ENCODE assay signal across 8 mouse cellular contexts in the genomic region with DNA sequence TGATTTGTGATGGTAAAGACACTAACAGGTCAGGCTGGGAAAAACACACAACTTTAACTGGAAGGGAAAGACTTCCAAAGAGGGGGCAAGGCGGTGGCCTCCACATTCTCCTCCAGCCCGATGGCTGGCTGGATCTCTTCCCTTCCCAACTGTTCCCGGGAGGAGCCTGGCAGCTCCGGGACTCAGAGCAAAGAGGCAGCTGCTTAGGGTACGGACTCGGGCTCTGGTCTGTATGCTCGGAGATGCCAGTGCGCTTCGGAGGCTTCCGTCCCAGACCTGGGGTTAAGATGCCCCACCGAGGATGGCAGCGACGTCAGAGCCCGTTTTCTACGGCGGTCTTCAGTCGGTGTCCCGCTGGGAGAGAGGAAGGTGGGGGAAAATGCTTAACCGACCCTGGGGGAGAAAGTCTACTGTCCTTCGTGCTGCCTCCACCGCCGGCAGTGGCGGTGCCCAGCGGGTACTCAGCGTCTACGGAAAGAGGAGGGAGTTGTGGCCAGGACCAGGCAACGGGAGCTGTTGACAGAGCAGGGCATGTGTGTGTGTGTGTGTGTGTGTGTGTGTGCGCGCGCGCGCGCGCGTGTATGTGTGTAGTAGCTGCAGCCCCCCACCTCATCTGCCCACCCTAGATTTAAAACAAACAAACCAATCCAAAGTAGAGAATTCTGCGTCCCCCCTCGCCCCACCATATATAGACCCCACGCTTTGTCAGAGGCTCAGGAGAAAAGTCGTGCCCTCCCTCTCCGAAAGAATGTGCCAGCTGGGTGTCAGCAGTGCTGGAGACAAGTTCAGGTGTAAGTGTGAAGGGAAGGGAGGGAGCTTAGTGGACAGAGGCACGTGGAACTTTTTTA. TPM values are rescaled to one million over a fixed set of nuclear protein-coding genes. Genes with fewer than 3 reads are reported as not detected.
DNase-seq lines count a peak whose midpoint lies in the region; ATAC-seq and TF ChIP-seq lines count a peak whose summit lies in the region.

No protein-coding gene starts in this region.

- peak; percentile 31; the same call in 1 of the 2 replicates for ATAC-seq in forebrain, embryonic 12.5 days (ENCODE audit: low FRiP score)
- ATAC-seq in megakaryocyte-erythroid progenitor cell, adult 5-6 weeks (replicated peaks; ENCODE audit: low FRiP score, low TSS enrichment, poor library complexity, severe bottlenecking) = peak; percentile 41
- ATAC-seq in stomach, embryonic 15.5 days (ENCODE audit: insufficient read depth, low FRiP score, low read depth) = no peak; the same call in 1 of the 2 replicates
- ATAC-seq in CD4-positive, CD25-positive, alpha-beta regulatory T cell, adult 4 months = no peak

- H3K9me3 ChIP-seq in forebrain, embryonic 12.5 days = no peaks in the 10 kb centered on the region
- no peaks in the 10 kb centered on the region for H3K9me3 ChIP-seq in stomach, embryonic 15.5 days

- peak overlapping the region; percentile 94 for H3K4me2 ChIP-seq in forebrain, embryonic 12.5 days
- H3K4me2 ChIP-seq in stomach, embryonic 15.5 days = peak overlapping the region; percentile 98

- peak; percentile 65 for DNase-seq in Muller cell, postnatal 12 days (ENCODE audit: inconsistent ontology term)
- DNase-seq in brain, embryonic 14.5 days (ENCODE audit: low read depth) = peak; percentile 83
- DNase-seq in heart, postnatal 4 days = peak; percentile 50
- peak; percentile 25 to 53 for DNase-seq in left cerebral cortex, adult 8-10 months (ENCODE audit: low spot score in 2 of 2)

- H3K36me3 ChIP-seq in forebrain, embryonic 12.5 days (replicated peaks) = peaks cover 6% of the 10 kb centered on the region; the same call in 1 of the 2 replicates
- H3K36me3 ChIP-seq in stomach, embryonic 15.5 days = no peaks in the 10 kb centered on the region

- peak overlapping the region; percentile 100 for H3K27ac ChIP-seq in forebrain, embryonic 12.5 days
- H3K27ac ChIP-seq in stomach, embryonic 15.5 days = peak overlapping the region; percentile 87

- no peaks in the 10 kb centered on the region for H3K27me3 ChIP-seq in forebrain, embryonic 12.5 days
- 0 out of 2 replicates have a peak, but pooled peaks cover 3% of the 10 kb centered on the region for H3K27me3 ChIP-seq in stomach, embryonic 15.5 days (replicated peaks)

- TF ChIP-seq CTCF in brain, embryonic 14.5 days (IDR thresholded peaks at IDR 0.05; ENCODE audit: borderline replicate concordance, extremely low read depth, insufficient read depth, insufficient read length) = no peak

- peak overlapping the region; percentile 88 for H3K4me3 ChIP-seq in forebrain, embryonic 12.5 days (replicated peaks)
- peak overlapping the region; percentile 80 for H3K4me3 ChIP-seq in stomach, embryonic 15.5 days (replicated peaks)

- H3K4me1 ChIP-seq in forebrain, embryonic 12.5 days = peaks cover 45% of the 10 kb centered on the region
- H3K4me1 ChIP-seq in stomach, embryonic 15.5 days = peaks cover 12% of the 10 kb centered on the region; the same call in 1 of the 2 replicates

- TF ChIP-seq POLR2A in brain, embryonic 14.5 days (IDR thresholded peaks at IDR 0.05; ENCODE audit: borderline replicate concordance, extremely low read depth, insufficient read depth, insufficient read length, poor library complexity, severe bottlenecking) = no peak

- WGBS in forebrain, embryonic 12.5 days = 1% methylated on average over 41 of the region's 41 CpGs
- under 1% methylated on average over 41 of the region's 41 CpGs for WGBS in stomach, embryonic 15.5 days

- H3K9ac ChIP-seq in forebrain, embryonic 12.5 days = peak overlapping the region; percentile 99
- peak overlapping the region; percentile 80; the same call in 1 of the 2 replicates for H3K9ac ChIP-seq in stomach, embryonic 15.5 days

RNA-seq across cellular contexts. Expression of a gene that starts 2.0 kb away (rescaled TPM):
- polyA plus RNA-seq in brain, embryonic 14.5 days (2012; rRNA removed) = 63.0 and 67.3 TPM in 2 replicates
- polyA plus RNA-seq in forebrain, embryonic 12.5 days (2016; fragmentation: Nextera tagmentation; extraction: Ambion mirVana) = 165 and 177 TPM in 2 replicates
- total RNA-seq in heart, postnatal 4 days (2021) = 10 to 100 TPM; 24.9 to 27.7 TPM
- total RNA-seq in left cerebral cortex, adult 8-10 months (2022) = 10 to 100 TPM; 33.2 to 42.3 (median 39.0) TPM
- 1.9 and 17.1 TPM in 2 replicates for total RNA-seq in megakaryocyte-erythroid progenitor cell, adult 5-6 weeks (2014; fragmentation: Nextera tagmentation)
- 0.57 TPM in 1 of 2 replicates, not detected in the other for total RNA-seq in megakaryocyte-erythroid progenitor cell, adult 5-6 weeks (2017)
- polyA plus RNA-seq in stomach, embryonic 15.5 days (2015; fragmentation: Nextera tagmentation; extraction: Ambion mirVana) = 26.9 and 30.1 TPM in 2 replicates
- polyA plus RNA-seq in CD4-positive, CD25-positive, alpha-beta regulatory T cell, adult 4 months (2017; shearing (Covaris generic)) = not detected

Comparison
In these comparisons a context has a peak if more than half of its experiments do, and no peak if none do; other contexts are left out.
1. ATAC-seq: peak in forebrain, embryonic 12.5 days (single experiment) and megakaryocyte-erythroid progenitor cell, adult 5-6 weeks (single experiment); none in stomach, embryonic 15.5 days (single experiment) and CD4-positive, CD25-positive, alpha-beta regulatory T cell, adult 4 months (single experiment).
2. RNA of a gene that starts 2.0 kb away (polyA plus RNA-seq): 165 to 177 TPM in forebrain, embryonic 12.5 days, 63.0 to 67.3 TPM in brain, embryonic 14.5 days and 26.9 to 30.1 TPM in stomach, embryonic 15.5 days; not detected in CD4-positive, CD25-positive, alpha-beta regulatory T cell, adult 4 months; every median in the first group is over 10 times any median in the second.
3. Peak in every context shown above with its lines, with median percentiles within 50 percentile points of each other: DNase-seq.